Mouse (Mus musculus): ENCODE measurements around the gene Foxo3. TPM values are rescaled to one million over a fixed set of nuclear protein-coding genes. Genes with fewer than 3 reads are reported as not detected.

Foxo3 gene
- 9.5 and 14.6 TPM in 2 replicates for polyA plus RNA-seq (2012; rRNA removed)

GRCm38 (mm10) chr10:42276507-42277345 is at the start of gene Foxo3:
Gene Foxo3 (minus strand): TSS chr10:42276755.
- TF ChIP-seq POLR2A (IDR thresholded peaks at IDR 0.05; ENCODE audit: borderline replicate concordance, extremely low read depth, insufficient read depth, insufficient read length, poor library complexity, severe bottlenecking) (peak; percentile 80), CTCF (IDR thresholded peaks at IDR 0.05; ENCODE audit: borderline replicate concordance, extremely low read depth, insufficient read depth, insufficient read length) (no peak)
- peak; percentile 96 for DNase-seq (ENCODE audit: low read depth)

GRCm38 (mm10) chr10:42325305-42325704 is 48.8 kb upstream of the Foxo3 start:
- TF ChIP-seq POLR2A (IDR thresholded peaks at IDR 0.05; ENCODE audit: borderline replicate concordance, extremely low read depth, insufficient read depth, insufficient read length, poor library complexity, severe bottlenecking) (no peak), CTCF (IDR thresholded peaks at IDR 0.05; ENCODE audit: borderline replicate concordance, extremely low read depth, insufficient read depth, insufficient read length) (no peak)
- no peak for DNase-seq (ENCODE audit: low read depth)

DNA sequence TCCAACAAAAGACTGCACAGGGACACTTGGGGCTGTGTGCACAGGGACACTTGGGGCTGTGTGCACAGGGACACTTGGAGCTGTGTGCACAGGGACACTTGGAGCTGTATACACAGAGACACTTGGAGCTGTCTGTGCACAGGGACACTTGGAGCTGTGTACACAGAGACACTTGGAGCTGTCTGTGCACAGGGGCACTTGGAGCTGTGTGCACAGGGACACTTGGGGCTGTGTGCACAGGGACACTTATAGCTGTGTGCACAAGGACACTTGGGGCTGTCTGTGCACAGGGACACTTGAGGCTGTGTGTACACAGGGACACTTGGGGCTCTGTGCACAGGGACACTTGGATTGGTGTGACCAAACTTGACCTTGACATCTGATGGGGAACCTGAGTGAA is 47.4 kb upstream of the Foxo3 start:
- DNase-seq (ENCODE audit: low read depth), result no peak
- no peak for TF ChIP-seq CTCF (IDR thresholded peaks at IDR 0.05; ENCODE audit: borderline replicate concordance, extremely low read depth, insufficient read depth, insufficient read length)
- TF ChIP-seq POLR2A (IDR thresholded peaks at IDR 0.05; ENCODE audit: borderline replicate concordance, extremely low read depth, insufficient read depth, insufficient read length, poor library complexity, severe bottlenecking), result no peak

- TF ChIP-seq POLR2A (IDR thresholded peaks at IDR 0.05; ENCODE audit: borderline replicate concordance, extremely low read depth, insufficient read depth, insufficient read length, poor library complexity, severe bottlenecking) (no peak), CTCF (IDR thresholded peaks at IDR 0.05; ENCODE audit: borderline replicate concordance, extremely low read depth, insufficient read depth, insufficient read length) (no peak)
- no peak for DNase-seq (ENCODE audit: low read depth)
Measured at GRCm38 (mm10) chr10:42313222-42313786, 36.7 kb upstream of the Foxo3 start.

DNA sequence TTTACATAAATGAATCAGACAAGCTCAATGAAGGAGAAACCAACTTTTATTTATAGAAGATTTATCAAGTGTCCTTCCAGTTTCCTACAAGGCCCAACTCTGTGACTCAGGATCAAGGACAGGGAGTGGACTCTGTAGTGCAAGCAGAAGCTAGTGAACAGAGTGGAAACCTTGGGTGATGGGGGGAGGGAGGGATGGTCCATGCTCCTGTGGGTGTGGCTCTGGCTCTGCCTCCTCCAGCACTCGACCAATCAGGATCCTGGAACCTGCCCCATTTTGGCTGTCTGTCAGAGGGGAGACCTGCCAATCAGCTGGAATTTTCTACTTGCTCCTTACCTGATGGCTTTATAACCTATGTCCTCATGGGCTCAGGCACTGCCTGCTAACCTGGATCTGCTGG is 36.0 kb upstream of the Foxo3 start:
- no peak for TF ChIP-seq CTCF (IDR thresholded peaks at IDR 0.05; ENCODE audit: borderline replicate concordance, extremely low read depth, insufficient read depth, insufficient read length)
- no peak for TF ChIP-seq POLR2A (IDR thresholded peaks at IDR 0.05; ENCODE audit: borderline replicate concordance, extremely low read depth, insufficient read depth, insufficient read length, poor library complexity, severe bottlenecking)
- no peak for DNase-seq (ENCODE audit: low read depth)

- TF ChIP-seq CTCF (IDR thresholded peaks at IDR 0.05; ENCODE audit: borderline replicate concordance, extremely low read depth, insufficient read depth, insufficient read length) (no peak), POLR2A (IDR thresholded peaks at IDR 0.05; ENCODE audit: borderline replicate concordance, extremely low read depth, insufficient read depth, insufficient read length, poor library complexity, severe bottlenecking) (no peak)
- no peak for DNase-seq (ENCODE audit: low read depth)
Measured at GRCm38 (mm10) chr10:42308687-42308987, 32.1 kb upstream of the Foxo3 start.

GRCm38 (mm10) chr10:42307980-42308686 is 31.6 kb upstream of the Foxo3 start:
- peak; percentile 92 for DNase-seq (ENCODE audit: low read depth)
- TF ChIP-seq CTCF (IDR thresholded peaks at IDR 0.05; ENCODE audit: borderline replicate concordance, extremely low read depth, insufficient read depth, insufficient read length) (peak; percentile 98), POLR2A (IDR thresholded peaks at IDR 0.05; ENCODE audit: borderline replicate concordance, extremely low read depth, insufficient read depth, insufficient read length, poor library complexity, severe bottlenecking) (no peak)

- no peak for TF ChIP-seq POLR2A (IDR thresholded peaks at IDR 0.05; ENCODE audit: borderline replicate concordance, extremely low read depth, insufficient read depth, insufficient read length, poor library complexity, severe bottlenecking)
- TF ChIP-seq CTCF (IDR thresholded peaks at IDR 0.05; ENCODE audit: borderline replicate concordance, extremely low read depth, insufficient read depth, insufficient read length), result no peak
- no peak for DNase-seq (ENCODE audit: low read depth)
Measured at GRCm38 (mm10) chr10:42306422-42306821, 29.9 kb upstream of the Foxo3 start.

DNA sequence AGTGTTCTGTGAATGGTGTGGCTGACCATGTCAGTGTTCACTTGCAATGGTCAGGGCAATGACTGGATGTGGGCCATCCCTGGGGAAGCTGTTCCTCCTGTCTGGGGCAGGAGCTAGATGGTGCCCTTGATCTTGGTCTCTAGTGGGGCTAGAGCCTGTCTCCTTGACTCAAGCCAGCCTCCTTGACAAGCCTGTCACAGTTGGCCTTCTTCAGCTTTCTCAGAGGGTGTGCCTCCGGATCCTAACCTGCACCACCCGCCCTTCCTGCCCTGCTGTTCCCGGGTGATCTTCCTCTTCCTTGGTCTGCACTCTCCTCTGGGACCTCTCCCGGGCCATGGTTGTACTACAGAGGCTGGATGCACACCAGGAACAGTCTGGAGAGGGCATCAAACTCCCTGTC is 24.2 kb upstream of the Foxo3 start:
- DNase-seq (ENCODE audit: low read depth), result no peak
- TF ChIP-seq POLR2A (IDR thresholded peaks at IDR 0.05; ENCODE audit: borderline replicate concordance, extremely low read depth, insufficient read depth, insufficient read length, poor library complexity, severe bottlenecking) (no peak), CTCF (IDR thresholded peaks at IDR 0.05; ENCODE audit: borderline replicate concordance, extremely low read depth, insufficient read depth, insufficient read length) (no peak)

DNA sequence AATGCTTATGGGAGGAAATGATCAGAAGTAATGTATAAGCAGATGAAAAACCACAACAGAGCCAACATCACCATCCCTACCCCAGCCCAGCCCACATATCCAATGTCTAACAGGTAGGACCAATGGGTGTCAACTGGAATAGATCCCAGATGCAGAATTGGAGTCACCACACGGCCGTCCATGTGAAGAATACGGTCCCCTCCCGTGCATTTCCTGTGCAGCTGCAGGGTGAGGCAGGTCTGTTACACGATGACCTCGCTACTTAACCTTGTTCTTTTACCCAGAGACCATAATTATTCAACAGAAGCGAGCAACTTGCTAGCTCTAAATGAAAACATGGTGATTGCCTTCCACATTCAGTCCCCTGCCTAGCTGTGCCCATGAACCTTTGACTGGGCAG is 23.4 kb upstream of the Foxo3 start:
- TF ChIP-seq POLR2A (IDR thresholded peaks at IDR 0.05; ENCODE audit: borderline replicate concordance, extremely low read depth, insufficient read depth, insufficient read length, poor library complexity, severe bottlenecking), result no peak
- TF ChIP-seq CTCF (IDR thresholded peaks at IDR 0.05; ENCODE audit: borderline replicate concordance, extremely low read depth, insufficient read depth, insufficient read length), result no peak

GRCm38 (mm10) chr10:42299426-42299825 is 22.9 kb upstream of the Foxo3 start:
- TF ChIP-seq CTCF (IDR thresholded peaks at IDR 0.05; ENCODE audit: borderline replicate concordance, extremely low read depth, insufficient read depth, insufficient read length) (no peak), POLR2A (IDR thresholded peaks at IDR 0.05; ENCODE audit: borderline replicate concordance, extremely low read depth, insufficient read depth, insufficient read length, poor library complexity, severe bottlenecking) (no peak)

More for the DNA sequence above, 23.4 kb upstream of the Foxo3 start:
- DNase-seq (ENCODE audit: low read depth), result no peak

More at GRCm38 (mm10) chr10:42299426-42299825, 22.9 kb upstream of the Foxo3 start:
- no peak for DNase-seq (ENCODE audit: low read depth)

Measured in brain, embryonic 14.5 days (tissue).